Mouse (Mus musculus) forebrain, embryonic 10.5 days (tissue): Measurements from ENCODE around the gene Spout1. TPM values are rescaled to one million over a fixed set of nuclear protein-coding genes. Genes with fewer than 3 reads are reported as not detected.

Source experiments
- DNase-seq: peaks from one replicate; pipeline ENCODE4 v3.0.0-alpha.2; 2017; ENCODE audit warnings: low spot score; ENCODE audit errors: extremely low spot score
- H3K27ac ChIP-seq: fragments of 300-500 bp; sonication (generic); 2 replicates; pipeline ENCODE4 v1.5.1; 2016; ENCODE audit warnings: mild to moderate bottlenecking
- H3K27me3 ChIP-seq: fragments of 300-500 bp; sonication (generic); 2 replicates; pipeline ENCODE4 v1.6.1; 2016; ENCODE audit warnings: mild to moderate bottlenecking; ENCODE audit not compliant: poor library complexity, severe bottlenecking
- H3K36me3 ChIP-seq: fragments of 300-500 bp; sonication (generic); replicated peaks from 2 replicates; pipeline ENCODE4 v1.6.1; 2016; ENCODE audit warnings: mild to moderate bottlenecking, moderate library complexity
- H3K4me1 ChIP-seq: fragments of 300-500 bp; sonication (generic); 2 replicates; pipeline ENCODE4 v1.6.1; 2016
- H3K4me3 ChIP-seq: fragments of 300-500 bp; sonication (generic); 2 replicates; pipeline ENCODE4 v1.5.1; 2016; ENCODE audit warnings: mild to moderate bottlenecking, moderate library complexity
- H3K9me3 ChIP-seq: fragments of 300-500 bp; sonication (generic); 2 replicates; pipeline ENCODE4 v1.6.1; 2016; ENCODE audit warnings: mild to moderate bottlenecking, moderate library complexity
- WGBS: fragments of 180-500 bp; shearing (Covaris S2); methylation state at CpG from one replicate; pipeline ENCODE4 v1.1.7; 2016; 5-methylcytosine and 5-hydroxymethylcytosine counted together
- polyA plus RNA-seq: library from polyadenylated mRNA; unstranded; fragments of >200 nt; fragmentation: Nextera tagmentation; extraction: Ambion mirVana; gene quantifications from 2 replicates; pipeline ENCODE4 v1.2.1, GENCODE M21; 2016

Gene Spout1
- 92.5 and 96.1 TPM in 2 replicates for polyA plus RNA-seq

DNA sequence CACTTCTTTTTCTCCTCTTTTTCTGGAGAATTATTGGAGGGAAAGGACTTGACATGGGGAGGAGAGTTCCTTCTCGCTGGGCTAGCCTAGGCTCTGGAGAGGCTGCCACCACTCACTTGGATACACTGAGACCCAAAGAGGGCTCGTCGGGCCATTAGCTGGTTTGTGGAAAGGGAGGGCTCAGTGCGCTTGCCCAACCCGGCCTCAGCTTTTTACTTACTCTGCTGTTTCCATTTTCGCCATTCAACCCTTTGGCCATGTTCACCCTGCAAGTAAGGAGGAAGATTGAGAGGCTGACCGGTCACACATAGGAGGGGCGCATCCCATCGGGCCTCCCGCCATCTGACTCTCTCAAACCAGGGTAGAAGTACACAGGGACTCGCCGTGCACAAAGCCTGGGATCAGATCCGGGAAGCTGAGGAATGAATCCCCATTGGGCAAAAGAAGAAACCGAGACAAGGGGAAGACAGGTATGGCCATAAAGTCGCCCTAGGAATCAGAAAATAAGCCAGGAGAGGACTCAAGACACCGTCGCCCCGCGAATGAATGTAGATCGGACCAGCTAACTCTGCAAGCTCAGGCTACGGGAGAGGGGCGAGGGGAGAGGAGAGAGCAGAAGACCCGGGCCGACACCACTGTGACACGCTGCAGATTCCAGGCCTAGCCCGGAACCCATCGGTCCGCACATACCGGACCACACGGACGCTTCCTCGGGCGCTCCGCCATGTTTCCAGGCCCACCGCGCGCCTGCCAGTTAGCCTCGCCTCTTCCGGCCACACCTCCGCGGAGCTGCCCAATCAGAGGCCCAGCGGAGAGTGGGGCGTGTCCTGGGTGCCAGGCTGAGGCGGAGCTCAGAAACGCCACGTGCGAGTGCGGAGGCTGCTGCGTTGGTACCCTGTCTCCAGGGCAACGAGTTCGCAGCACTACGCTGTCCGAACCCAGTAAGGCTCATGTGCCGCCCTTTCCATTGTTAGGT lies at the start of gene Spout1:
Gene Spout1, minus strand, starts transcription at position 760 of the 976 bp plus-strand sequence.
- H3K36me3 ChIP-seq = peaks cover 45% of the 10 kb centered on the region
- H3K4me3 ChIP-seq = peak within 1 kb of the TSS; percentile 61
- H3K4me1 ChIP-seq = peaks cover 18% of the 10 kb centered on the region
- WGBS = 4% methylated on average over 54 of the region's 54 CpGs
- H3K27me3 ChIP-seq = peaks cover 2% of the 10 kb centered on the region
- peak; percentile 97 for DNase-seq
- H3K9me3 ChIP-seq = peaks cover 8% of the 10 kb centered on the region; the same call in 1 of the 2 replicates
- H3K27ac ChIP-seq = peak within 1 kb of the TSS; percentile 80

DNA sequence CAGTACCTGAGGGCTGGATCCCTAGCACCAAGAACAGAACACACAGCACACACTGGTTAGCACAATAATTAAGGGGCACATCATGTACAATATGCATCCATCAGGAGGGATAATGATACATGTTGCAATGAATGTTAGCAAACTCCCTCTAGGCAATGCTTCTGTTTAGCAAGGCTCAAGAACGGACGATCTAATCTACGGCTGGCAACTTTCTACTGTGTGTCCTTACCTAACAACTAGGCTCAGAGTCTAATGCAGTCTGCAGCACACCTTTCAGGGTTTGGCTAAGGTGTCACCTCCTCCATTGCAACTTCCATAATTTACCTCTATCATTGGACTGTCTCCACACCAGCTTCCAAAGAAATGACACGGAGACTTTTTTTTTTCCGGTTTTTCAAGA lies 38.0 kb upstream of the Spout1 start:
- H3K4me1 ChIP-seq = no peaks in the 10 kb centered on the region
- DNase-seq = no peak
- WGBS = 93% methylated on average over 5 of the region's 5 CpGs
- no peaks in the 10 kb centered on the region for H3K27me3 ChIP-seq
- no peak overlapping the region for H3K4me3 ChIP-seq
- H3K36me3 ChIP-seq = no peaks in the 10 kb centered on the region
- H3K27ac ChIP-seq = no peak overlapping the region
- H3K9me3 ChIP-seq = no peaks in the 10 kb centered on the region

DNA sequence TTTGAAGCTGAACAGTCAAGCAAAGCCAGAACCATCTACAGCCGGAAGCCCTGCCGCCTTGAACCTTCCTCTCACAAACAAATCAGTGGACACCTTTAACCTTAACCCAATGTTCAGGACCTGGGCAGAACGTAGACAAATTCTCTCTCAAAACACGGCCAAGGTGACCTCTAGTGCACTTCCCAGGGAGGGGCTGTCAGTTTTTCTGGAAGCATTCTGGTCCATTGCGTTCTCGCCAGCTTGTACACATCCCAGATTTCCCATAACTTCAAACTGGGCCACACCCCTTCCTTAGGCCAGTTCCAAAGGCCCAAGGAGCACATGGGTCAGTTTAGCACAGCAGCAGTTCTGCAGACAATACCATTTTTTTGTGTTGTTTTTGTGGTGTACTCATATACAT lies 37.2 kb upstream of the Spout1 start:
- DNase-seq = no peak
- Histone ChIP-seq H3K27ac (no peak overlapping the region), H3K36me3 (no peaks in the 10 kb centered on the region), H3K4me1 (peaks cover 3% of the 10 kb centered on the region), H3K4me3 (no peak overlapping the region), H3K27me3 (no peaks in the 10 kb centered on the region), H3K9me3 (no peaks in the 10 kb centered on the region)
- 90% methylated on average over 6 of the region's 6 CpGs for WGBS

DNA sequence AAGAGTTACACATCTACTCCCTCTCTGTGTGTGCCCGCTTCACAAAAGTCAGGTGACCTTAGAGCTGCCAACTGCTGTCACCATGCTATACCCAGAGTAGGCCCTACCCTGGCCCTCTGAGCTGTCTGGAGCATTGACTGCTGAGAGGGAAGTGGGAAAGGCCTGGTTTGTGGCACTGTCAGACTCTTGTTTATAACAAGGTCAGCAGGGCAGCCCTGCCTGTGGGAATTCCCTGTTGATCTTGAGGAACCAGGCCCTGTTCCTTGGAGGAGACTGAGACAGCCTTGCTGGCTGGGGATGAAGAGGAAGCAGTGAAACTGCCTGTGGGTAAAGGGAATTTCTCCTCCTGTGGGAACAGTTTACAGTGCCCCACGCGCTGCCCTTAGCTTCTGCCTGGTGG lies 36.5 kb upstream of the Spout1 start:
- H3K4me1 ChIP-seq = peaks cover 7% of the 10 kb centered on the region
- H3K9me3 ChIP-seq = no peaks in the 10 kb centered on the region
- 98% methylated on average over 3 of the region's 3 CpGs for WGBS
- no peak overlapping the region for H3K27ac ChIP-seq
- H3K4me3 ChIP-seq = no peak overlapping the region
- no peaks in the 10 kb centered on the region for H3K36me3 ChIP-seq
- no peak for DNase-seq
- H3K27me3 ChIP-seq = no peaks in the 10 kb centered on the region

DNA sequence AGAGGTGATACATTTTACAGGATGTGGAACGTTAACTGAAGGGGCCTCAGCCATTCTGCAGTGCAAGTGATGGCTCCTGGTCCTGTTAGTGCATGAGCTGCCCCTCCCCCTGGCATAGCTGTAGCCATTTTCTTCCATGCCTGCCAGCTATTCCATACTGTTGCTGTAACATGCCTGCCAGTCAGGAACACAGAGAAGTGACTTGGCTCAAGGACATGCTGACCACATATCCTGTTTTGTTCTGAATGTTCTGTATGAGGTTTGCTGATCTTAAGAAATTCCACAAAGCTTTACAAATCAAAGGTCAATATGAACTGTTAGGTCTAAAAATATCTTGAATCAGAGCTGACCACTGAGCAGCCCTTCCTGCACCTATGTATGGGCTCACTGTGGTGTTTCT lies 34.7 kb upstream of the Spout1 start:
- H3K27ac ChIP-seq = no peak overlapping the region
- H3K4me3 ChIP-seq = no peak overlapping the region
- 85% methylated on average over 1 of the region's 1 CpGs for WGBS
- H3K9me3 ChIP-seq = no peaks in the 10 kb centered on the region
- peaks cover 7% of the 10 kb centered on the region for H3K4me1 ChIP-seq
- no peaks in the 10 kb centered on the region for H3K36me3 ChIP-seq
- DNase-seq = no peak
- H3K27me3 ChIP-seq = no peaks in the 10 kb centered on the region

DNA sequence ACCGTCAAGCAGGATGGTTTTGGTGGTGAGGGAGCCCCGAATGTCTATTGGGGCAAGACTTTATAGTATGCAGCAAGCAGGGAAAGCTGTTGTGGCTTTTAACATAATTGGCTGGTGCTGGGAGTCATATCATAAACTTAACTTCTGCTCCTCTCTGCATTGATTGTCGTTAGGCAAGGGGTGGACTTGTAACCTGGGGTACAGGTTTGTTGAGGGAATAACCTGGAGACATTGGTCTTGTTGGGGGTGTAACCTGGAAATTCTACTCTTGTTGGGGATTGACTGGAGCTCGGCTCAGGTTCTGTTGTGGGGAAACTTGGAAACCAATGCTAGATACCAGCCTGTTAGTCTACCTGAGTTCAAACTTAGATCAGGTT lies 33.9 kb upstream of the Spout1 start:
- Histone ChIP-seq H3K36me3 (no peaks in the 10 kb centered on the region), H3K27me3 (no peaks in the 10 kb centered on the region), H3K9me3 (no peaks in the 10 kb centered on the region), H3K4me3 (no peak overlapping the region), H3K27ac (no peak overlapping the region), H3K4me1 (peaks cover 7% of the 10 kb centered on the region)
- WGBS = 79% methylated on average over 4 of the region's 4 CpGs
- DNase-seq = no peak

DNA sequence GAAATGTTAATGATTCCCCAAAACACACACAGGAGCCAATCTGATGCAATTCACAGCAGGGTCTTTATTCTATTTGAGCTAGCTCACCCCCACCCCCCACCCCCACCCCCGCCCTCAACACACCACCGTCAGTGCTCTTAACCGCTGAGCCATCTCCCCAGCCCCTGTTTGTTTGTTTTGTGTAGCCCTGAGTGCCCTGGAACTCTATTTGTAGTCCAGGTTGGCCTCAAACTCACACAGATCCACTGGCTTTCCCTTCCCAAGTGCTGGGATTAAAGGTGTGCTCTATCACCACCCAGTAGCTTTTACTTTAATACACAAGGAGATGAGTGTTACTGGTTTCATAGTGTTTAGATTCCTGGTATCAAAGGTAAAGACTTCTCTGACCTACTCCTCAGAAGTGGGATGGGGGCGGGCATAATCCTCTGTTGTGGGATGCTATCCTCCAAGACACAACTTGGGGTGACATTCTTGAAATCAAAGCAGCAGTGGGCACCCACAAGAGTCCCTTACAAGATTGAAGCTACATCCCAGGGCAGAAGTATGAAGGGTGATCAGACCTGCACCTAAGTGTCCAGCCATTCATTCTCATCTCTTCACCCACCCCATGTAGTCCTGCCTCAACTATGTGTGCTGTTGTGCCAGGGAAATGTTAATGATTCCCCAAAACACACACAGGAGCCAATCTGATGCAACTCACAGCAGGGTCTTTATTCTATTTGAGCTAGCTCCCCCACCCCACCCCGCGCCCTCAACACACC lies 33.3 kb upstream of the Spout1 start:
- H3K9me3 ChIP-seq = no peaks in the 10 kb centered on the region
- 79% methylated on average over 6 of the region's 6 CpGs for WGBS
- DNase-seq = no peak
- no peak overlapping the region for H3K27ac ChIP-seq
- peaks cover 9% of the 10 kb centered on the region for H3K4me1 ChIP-seq
- no peaks in the 10 kb centered on the region for H3K36me3 ChIP-seq
- no peaks in the 10 kb centered on the region for H3K27me3 ChIP-seq
- H3K4me3 ChIP-seq = no peak overlapping the region

DNA sequence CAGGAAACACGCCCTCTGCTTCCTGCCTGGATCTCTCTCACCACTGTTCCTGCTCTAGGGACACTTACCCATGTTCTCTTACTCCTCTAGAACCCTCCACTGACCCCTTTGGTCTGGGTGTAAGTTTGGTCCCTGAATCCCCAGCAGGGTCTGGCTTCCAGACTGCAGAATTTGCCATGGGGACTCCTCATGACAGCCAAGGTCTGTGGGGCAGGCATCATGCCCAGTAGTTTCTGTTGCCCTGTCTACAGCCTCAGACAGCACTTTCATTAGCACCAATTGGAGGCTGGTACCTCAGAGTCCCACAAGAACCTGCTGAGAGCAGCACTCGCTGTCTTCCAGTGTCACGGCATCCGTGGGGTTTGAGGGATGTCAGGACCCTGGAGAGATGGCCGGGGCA lies 29.6 kb upstream of the Spout1 start:
- H3K9me3 ChIP-seq = no peaks in the 10 kb centered on the region
- WGBS = 84% methylated on average over 5 of the region's 5 CpGs
- no peaks in the 10 kb centered on the region for H3K27me3 ChIP-seq
- no peak for DNase-seq
- peaks cover 22% of the 10 kb centered on the region for H3K4me1 ChIP-seq
- no peaks in the 10 kb centered on the region for H3K36me3 ChIP-seq
- H3K27ac ChIP-seq = no peak overlapping the region
- no peak overlapping the region for H3K4me3 ChIP-seq

DNA sequence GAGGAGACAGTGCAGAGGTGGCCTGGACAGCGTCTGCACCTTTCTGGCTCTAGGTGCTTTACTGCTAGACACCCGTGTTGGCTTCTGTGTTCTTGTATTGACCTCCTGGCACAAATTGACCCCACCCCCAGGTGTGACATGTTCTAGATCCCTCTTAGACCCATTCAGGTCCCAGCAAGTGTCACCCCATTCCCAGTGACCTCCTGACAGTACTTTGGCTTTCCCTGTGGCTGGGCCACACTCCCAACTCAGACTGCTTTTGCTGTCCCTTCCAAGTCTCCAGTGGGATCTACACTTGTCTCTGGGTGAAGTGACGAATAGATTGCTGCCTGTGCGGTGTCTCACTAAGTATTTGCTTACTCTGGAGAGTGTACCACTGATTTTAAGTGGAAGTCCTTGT lies 29.1 kb upstream of the Spout1 start:
- 82% methylated on average over 4 of the region's 4 CpGs for WGBS

DNA sequence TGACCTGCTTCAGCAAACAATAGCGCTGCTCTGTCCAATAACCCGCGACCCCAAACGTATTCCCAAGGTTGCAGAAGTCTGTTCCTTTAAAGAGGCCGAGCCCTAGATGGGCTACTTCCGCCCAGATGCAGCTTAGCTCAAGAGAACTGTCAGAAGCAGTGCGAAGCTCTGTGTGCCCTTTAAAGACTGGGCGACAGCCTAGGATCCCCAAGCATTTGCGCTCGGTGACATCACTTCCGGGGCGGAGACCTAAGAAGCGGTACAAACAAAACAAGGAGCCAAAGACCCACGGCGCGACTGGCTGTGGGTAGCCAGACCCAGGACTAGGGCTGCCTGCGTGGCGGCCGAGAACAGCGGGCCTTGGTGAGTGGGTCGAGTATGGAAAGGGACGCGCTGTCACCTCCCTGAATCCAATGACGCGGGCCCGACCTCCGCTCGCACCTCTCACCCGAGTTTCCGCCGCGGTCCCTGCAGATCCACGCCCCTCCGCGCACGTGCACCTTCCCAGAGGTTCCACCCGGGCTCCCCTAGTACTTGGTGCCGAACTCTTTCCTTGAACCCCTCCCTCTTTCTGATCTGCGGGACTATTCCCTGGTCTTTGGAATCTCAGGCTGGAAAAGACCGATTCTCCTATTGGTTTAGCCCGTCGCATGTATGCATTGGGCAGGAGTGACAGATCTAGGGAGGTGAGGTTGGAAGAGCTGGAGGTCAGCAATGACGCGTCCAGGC lies 27.5 kb upstream of the Spout1 start, which contains the start of gene Kyat1:
Gene Kyat1, minus strand, starts transcription at position 219 of the 729 bp plus-strand sequence.
- peaks cover 22% of the 10 kb centered on the region for H3K4me1 ChIP-seq
- no peaks in the 10 kb centered on the region for H3K9me3 ChIP-seq
- H3K27me3 ChIP-seq = no peaks in the 10 kb centered on the region
- peak within 1 kb of the TSS; percentile 81 for H3K27ac ChIP-seq
- H3K36me3 ChIP-seq = no peaks in the 10 kb centered on the region
- peak; percentile 93 for DNase-seq
- H3K4me3 ChIP-seq = peak within 1 kb of the TSS; percentile 72
- WGBS = under 1% methylated on average over 44 of the region's 44 CpGs

More for the DNA sequence above, 29.1 kb upstream of the Spout1 start:
- Histone ChIP-seq H3K9me3 (no peaks in the 10 kb centered on the region), H3K36me3 (no peaks in the 10 kb centered on the region), H3K27me3 (no peaks in the 10 kb centered on the region), H3K27ac (no peak overlapping the region), H3K4me3 (no peak overlapping the region; the same call in 1 of the 2 replicates), H3K4me1 (peaks cover 22% of the 10 kb centered on the region)
- DNase-seq = no peak

DNA sequence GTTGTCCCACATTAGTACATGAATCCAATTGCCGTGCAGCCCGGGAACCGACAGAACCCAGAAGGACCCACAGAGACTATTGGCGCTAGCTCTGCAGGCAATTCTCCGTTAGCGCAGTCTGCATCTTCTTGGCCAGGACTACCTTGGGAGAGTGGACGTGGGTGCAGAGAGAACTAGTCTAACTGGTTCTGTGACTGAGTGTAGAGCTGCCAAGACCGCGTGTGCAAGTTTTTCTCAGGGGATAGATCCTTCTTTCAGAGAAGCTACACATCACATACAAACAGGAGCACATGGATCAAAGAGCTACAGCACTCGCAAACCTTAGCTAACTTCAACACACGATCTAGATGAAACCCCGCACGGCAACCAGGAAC lies 27.0 kb upstream of the Spout1 start:
- H3K4me1 ChIP-seq = peaks cover 16% of the 10 kb centered on the region
- peak overlapping the region; percentile 81 for H3K27ac ChIP-seq
- DNase-seq = no peak

DNA sequence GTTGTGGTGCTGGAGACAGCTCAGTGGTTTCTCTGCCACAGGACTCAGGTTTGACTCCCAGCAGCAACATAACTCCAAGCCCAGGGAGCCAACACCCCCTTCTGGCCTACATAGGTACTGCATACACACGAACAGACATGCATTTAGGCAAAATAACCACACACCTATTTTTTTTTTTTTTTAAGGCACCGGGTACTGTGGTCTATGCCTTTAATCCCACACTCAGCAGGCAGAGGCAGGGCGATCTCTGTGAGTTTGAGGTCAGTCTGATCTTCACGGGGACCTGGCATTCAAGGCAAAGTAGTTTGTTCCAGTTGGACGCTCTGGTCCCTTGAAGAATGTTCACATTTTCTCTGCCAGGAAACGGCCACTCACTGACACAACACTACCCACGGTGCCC lies 25.2 kb upstream of the Spout1 start:
- WGBS = 72% methylated on average over 7 of the region's 7 CpGs
- Histone ChIP-seq H3K9me3 (no peaks in the 10 kb centered on the region), H3K27me3 (no peaks in the 10 kb centered on the region), H3K27ac (no peak overlapping the region), H3K4me1 (peaks cover 15% of the 10 kb centered on the region), H3K36me3 (no peaks in the 10 kb centered on the region), H3K4me3 (no peak overlapping the region)
- DNase-seq = no peak

More for the DNA sequence above, 27.0 kb upstream of the Spout1 start:
- Histone ChIP-seq H3K27me3 (no peaks in the 10 kb centered on the region), H3K9me3 (no peaks in the 10 kb centered on the region), H3K36me3 (no peaks in the 10 kb centered on the region), H3K4me3 (peak overlapping the region; percentile 72)
- 4% methylated on average over 13 of the region's 13 CpGs for WGBS
